Mouse (Mus musculus) kidney, adult 10 weeks (tissue): Measurements from ENCODE around the gene Sergef. TPM values are rescaled to one million over a fixed set of nuclear protein-coding genes. Genes with fewer than 3 reads are reported as not detected.

Source experiments
- polyA plus RNA-seq: library from polyadenylated mRNA; stranded (reverse); fragments of 350-450 nt; fragmentation: Illumina TruSeq; extraction: RNeasy Lipid Tissue Mini Kit (QIAGEN cat#74804); gene quantifications from one replicate; pipeline ENCODE4 v1.2.3, GENCODE M21; 2014; ENCODE audit warnings: low read depth, low replicate concordance

The Sergef gene
- 2.2 TPM for polyA plus RNA-seq

DNA sequence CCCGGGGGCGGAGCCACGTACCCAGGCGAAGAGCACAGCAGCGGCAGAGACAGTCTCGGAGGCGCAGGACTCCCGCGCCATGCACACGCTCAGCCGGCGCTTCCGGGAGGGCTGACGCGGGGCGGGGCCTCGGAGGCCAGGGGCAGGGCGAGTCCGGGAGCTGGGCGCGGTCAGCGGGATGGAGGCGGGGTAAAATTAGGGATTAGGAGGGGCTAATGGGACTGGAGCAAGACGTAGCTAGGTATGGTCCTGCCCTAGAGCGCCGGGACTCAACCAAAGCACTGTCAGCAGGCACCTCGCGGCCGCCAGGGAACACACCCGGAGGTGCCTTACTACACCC, at the start of gene Sergef:
Sergef (minus strand) TSS at position 116 of the 340 bp plus-strand sequence.

GRCm38 (mm10) chr7:46672160-46672672, 32.6 kb upstream of the Sergef start, which contains the start of gene Tph1:
Gene Tph1, minus strand, starts transcription at chr7:46672537.

DNA sequence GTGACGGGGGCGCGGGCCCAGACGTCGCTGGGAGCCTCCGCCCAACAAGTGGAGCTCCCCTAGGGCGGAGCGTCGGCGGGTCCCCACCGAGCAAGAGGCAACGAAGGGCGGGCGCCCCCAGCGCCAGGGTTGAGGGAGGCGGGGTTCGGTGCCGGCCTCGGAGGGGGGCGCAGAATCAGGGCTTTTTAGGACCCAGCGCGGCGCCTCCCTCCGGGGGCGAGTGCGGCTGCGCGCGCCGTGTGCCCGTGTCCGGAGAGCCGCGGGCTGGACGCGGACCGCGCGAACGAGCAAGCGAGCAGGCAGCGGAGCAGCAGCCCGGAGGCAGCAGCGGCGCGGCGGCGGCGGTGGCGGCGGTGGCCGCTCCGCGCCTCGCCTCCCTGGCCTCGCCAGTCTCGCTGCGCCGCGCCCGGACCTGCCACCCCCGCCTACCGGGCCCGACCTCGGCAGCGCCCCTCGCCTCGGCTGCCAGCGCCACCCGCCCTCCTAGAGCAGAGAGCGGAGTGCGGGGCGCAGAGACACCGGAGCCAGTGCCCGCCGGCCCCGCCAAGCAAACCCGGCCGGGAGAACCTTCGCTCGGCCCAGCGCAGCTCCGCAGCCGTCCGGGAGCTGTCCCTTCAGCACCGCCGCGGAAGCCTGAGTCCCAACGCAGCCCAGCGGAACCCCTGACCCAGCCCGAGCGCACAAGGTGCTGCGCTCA, 243.2 kb downstream of the Sergef start, which contains the start of gene Kcnc1:
Kcnc1 (plus strand) TSS at position 267 of the 697 bp plus-strand sequence.

Other genes starting within 250 kb of the Sergef start
- not detected for gene Kcnc1, start 243.3 kb downstream of the Sergef start, polyA plus RNA-seq
- gene Tph1, start 32.7 kb upstream of the Sergef start, polyA plus RNA-seq, result not detected
- 2.9 TPM for gene Saal1, start 70.9 kb upstream of the Sergef start, polyA plus RNA-seq
- not detected for gene Saa3, start 75.9 kb upstream of the Sergef start, polyA plus RNA-seq
- not detected for gene Saa4, start 92.8 kb upstream of the Sergef start, polyA plus RNA-seq
- not detected for gene Saa1, start 103.2 kb upstream of the Sergef start, polyA plus RNA-seq
- not detected for gene Saa2, start 112.0 kb upstream of the Sergef start, polyA plus RNA-seq
- 47.9 TPM for gene Hps5, start 156.3 kb upstream of the Sergef start, polyA plus RNA-seq
- gene Gtf2h1, start 156.3 kb upstream of the Sergef start, polyA plus RNA-seq, result 87.8 TPM
- gene Ldha, start 201.7 kb upstream of the Sergef start, polyA plus RNA-seq, result 201 TPM
- gene Ldhc, start 221.4 kb upstream of the Sergef start, polyA plus RNA-seq, result not detected